Comparison of ENCODE assay signal across 10 mouse cellular contexts in the genomic region with DNA sequence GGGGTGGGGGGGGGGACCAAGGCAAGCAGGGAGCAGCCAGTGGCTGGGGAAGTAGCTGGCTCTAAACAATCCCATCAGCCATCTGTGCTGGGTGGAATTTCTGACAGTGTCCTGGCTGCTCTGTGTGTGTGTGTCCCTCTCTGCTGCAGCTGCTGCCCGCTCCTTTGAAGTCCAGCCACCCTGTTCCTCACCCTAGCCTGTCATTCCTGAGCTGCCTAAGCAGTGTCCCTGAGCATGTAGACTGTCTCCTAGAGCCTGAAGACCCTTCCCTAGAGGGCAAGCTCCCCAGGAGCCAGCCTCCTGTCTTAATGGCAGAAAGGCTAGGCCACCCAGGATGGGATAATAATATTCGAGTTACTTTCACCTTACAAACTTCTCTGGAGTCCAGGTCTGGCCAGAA. TPM values are rescaled to one million over a fixed set of nuclear protein-coding genes. Genes with fewer than 3 reads are reported as not detected.
DNase-seq lines count a peak whose midpoint lies in the region; ATAC-seq lines count a peak whose summit lies in the region.
"Had no signal": no experiment of that assay in that cellular context is flagged by ENCODE, and none has a peak within 500 bp of the region (broad histone marks: within the 10 kb centered on the region; RNA-seq: fewer than 3 reads in every experiment).

No protein-coding gene starts in this region.

- H3K4me3 ChIP-seq in forebrain, embryonic 10.5 days, result no peak overlapping the region
- H3K4me3 ChIP-seq in forebrain, embryonic 15.5 days, result no peak overlapping the region
- no peak overlapping the region for H3K4me3 ChIP-seq in lung, embryonic 16.5 days (ENCODE audit: low read length)
- no peak overlapping the region for H3K4me3 ChIP-seq in heart, embryonic 16.5 days (ENCODE audit: low read length)
- H3K4me3 ChIP-seq in neural tube, embryonic 13.5 days, result no peak overlapping the region
- H3K4me3 ChIP-seq in liver, embryonic 12.5 days, result no peak overlapping the region
- H3K4me3 ChIP-seq: liver, embryonic 13.5 days had no signal

- H3K4me2 ChIP-seq in forebrain, embryonic 15.5 days (replicated peaks), result no peak overlapping the region
- H3K4me2 ChIP-seq in lung, embryonic 16.5 days (ENCODE audit: low read depth, low read length), result no peak overlapping the region
- H3K4me2 ChIP-seq in heart, embryonic 16.5 days (ENCODE audit: low read depth, low read length), result no peak overlapping the region
- no peak overlapping the region for H3K4me2 ChIP-seq in neural tube, embryonic 13.5 days
- no peak overlapping the region for H3K4me2 ChIP-seq in liver, embryonic 12.5 days
- H3K4me2 ChIP-seq: liver, embryonic 13.5 days had no signal

- H3K27me3 ChIP-seq in forebrain, embryonic 10.5 days (ENCODE audit: poor library complexity, severe bottlenecking), result peaks cover 14% of the 10 kb centered on the region; the same call in 1 of the 2 replicates
- no peaks in the 10 kb centered on the region for H3K27me3 ChIP-seq in forebrain, embryonic 15.5 days
- H3K27me3 ChIP-seq in lung, embryonic 16.5 days (ENCODE audit: control insufficient read depth, insufficient read depth, low read depth, low read length), result no peaks in the 10 kb centered on the region
- H3K27me3 ChIP-seq in heart, embryonic 16.5 days (ENCODE audit: control insufficient read depth, insufficient read depth, low read length), result no peaks in the 10 kb centered on the region
- H3K27me3 ChIP-seq in neural tube, embryonic 13.5 days, result no peaks in the 10 kb centered on the region
- peaks cover 26% of the 10 kb centered on the region; the same call in 1 of the 2 replicates for H3K27me3 ChIP-seq in liver, embryonic 12.5 days (replicated peaks)

- H3K9ac ChIP-seq in forebrain, embryonic 15.5 days (replicated peaks), result no peak overlapping the region
- H3K9ac ChIP-seq in lung, embryonic 16.5 days (ENCODE audit: low read length), result peak overlapping the region; percentile 5
- peak overlapping the region; percentile 55 for H3K9ac ChIP-seq in heart, embryonic 16.5 days (ENCODE audit: low read length)
- H3K9ac ChIP-seq in neural tube, embryonic 13.5 days, result peak overlapping the region; percentile 2; the same call in 1 of the 2 replicates
- no peak overlapping the region for H3K9ac ChIP-seq in liver, embryonic 12.5 days
- H3K9ac ChIP-seq: liver, embryonic 13.5 days had no signal

- H3K36me3 ChIP-seq in forebrain, embryonic 10.5 days (replicated peaks), result peaks cover 9% of the 10 kb centered on the region
- no peaks in the 10 kb centered on the region for H3K36me3 ChIP-seq in forebrain, embryonic 15.5 days
- no peaks in the 10 kb centered on the region for H3K36me3 ChIP-seq in lung, embryonic 16.5 days (ENCODE audit: control insufficient read depth, insufficient read depth, low read length)
- no peaks in the 10 kb centered on the region for H3K36me3 ChIP-seq in heart, embryonic 16.5 days (ENCODE audit: control insufficient read depth, insufficient read depth)
- no peaks in the 10 kb centered on the region for H3K36me3 ChIP-seq in neural tube, embryonic 13.5 days
- H3K36me3 ChIP-seq in liver, embryonic 12.5 days, result no peaks in the 10 kb centered on the region
- H3K36me3 ChIP-seq: liver, embryonic 13.5 days had no signal

- H3K27ac ChIP-seq in forebrain, embryonic 10.5 days, result peak overlapping the region; percentile 71
- H3K27ac ChIP-seq in forebrain, embryonic 15.5 days (replicated peaks), result no peak overlapping the region
- H3K27ac ChIP-seq in lung, embryonic 16.5 days (ENCODE audit: low read length), result peak overlapping the region; percentile 90
- peak overlapping the region; percentile 82 for H3K27ac ChIP-seq in heart, embryonic 16.5 days (ENCODE audit: low read length)
- peak overlapping the region; percentile 78 for H3K27ac ChIP-seq in neural tube, embryonic 13.5 days (replicated peaks)
- no peak overlapping the region for H3K27ac ChIP-seq in liver, embryonic 12.5 days
- H3K27ac ChIP-seq: liver, embryonic 13.5 days had no signal

- peaks cover 92% of the 10 kb centered on the region for H3K4me1 ChIP-seq in forebrain, embryonic 10.5 days
- peaks cover 41% of the 10 kb centered on the region for H3K4me1 ChIP-seq in forebrain, embryonic 15.5 days
- H3K4me1 ChIP-seq in lung, embryonic 16.5 days (replicated peaks; ENCODE audit: control insufficient read depth, insufficient read depth, low read length), result peaks cover 81% of the 10 kb centered on the region
- H3K4me1 ChIP-seq in heart, embryonic 16.5 days (ENCODE audit: control insufficient read depth, insufficient read depth, low read length), result peaks cover 74% of the 10 kb centered on the region
- peaks cover 92% of the 10 kb centered on the region for H3K4me1 ChIP-seq in neural tube, embryonic 13.5 days (replicated peaks)
- peaks cover 33% of the 10 kb centered on the region for H3K4me1 ChIP-seq in liver, embryonic 12.5 days

- no peaks in the 10 kb centered on the region for H3K9me3 ChIP-seq in forebrain, embryonic 10.5 days
- no peaks in the 10 kb centered on the region for H3K9me3 ChIP-seq in forebrain, embryonic 15.5 days
- no peaks in the 10 kb centered on the region for H3K9me3 ChIP-seq in lung, embryonic 16.5 days (ENCODE audit: control insufficient read depth, low read length)
- no peaks in the 10 kb centered on the region for H3K9me3 ChIP-seq in heart, embryonic 16.5 days (replicated peaks; ENCODE audit: control insufficient read depth, low read length)
- no peaks in the 10 kb centered on the region for H3K9me3 ChIP-seq in neural tube, embryonic 13.5 days
- no peaks in the 10 kb centered on the region for H3K9me3 ChIP-seq in liver, embryonic 12.5 days (replicated peaks)
- H3K9me3 ChIP-seq: liver, embryonic 13.5 days had no signal

- WGBS in forebrain, embryonic 10.5 days, result 51% methylated on average over 2 of the region's 2 CpGs
- 51% methylated on average over 2 of the region's 2 CpGs for WGBS in forebrain, embryonic 15.5 days
- 28% methylated on average over 2 of the region's 2 CpGs for WGBS in lung, embryonic 16.5 days
- WGBS in heart, embryonic 16.5 days, result 35% methylated on average over 2 of the region's 2 CpGs
- 37% methylated on average over 2 of the region's 2 CpGs for WGBS in neural tube, embryonic 13.5 days
- WGBS in liver, embryonic 12.5 days (ENCODE audit: insufficient replicate concordance), result 63% methylated on average over 2 of the region's 2 CpGs

- no peak for ATAC-seq in forebrain, embryonic 15.5 days (replicated peaks)
- ATAC-seq in lung, embryonic 16.5 days (ENCODE audit: low read depth), result peak; percentile 56
- ATAC-seq in heart, embryonic 16.5 days (replicated peaks; ENCODE audit: extremely low read depth, insufficient read depth, low FRiP score), result no peak
- no peak for ATAC-seq in neural tube, embryonic 13.5 days (ENCODE audit: low read depth)
- ATAC-seq in liver, embryonic 12.5 days, result no peak

- no peak for DNase-seq in forebrain, embryonic 10.5 days (ENCODE audit: extremely low spot score, low spot score)
- DNase-seq in lung, adult 18-20 months, result no peak
- no peak for DNase-seq in layer of hippocampus, postnatal 25 days (ENCODE audit: extremely low spot score in 1 of 2, low spot score in 1 of 2)
- DNase-seq: adrenal gland, adult 2 months; liver, embryonic 13.5 days had no signal

RNA-seq across cellular contexts. Expression of a gene that starts 47.8 kb away (rescaled TPM):
- polyA plus RNA-seq in forebrain, embryonic 10.5 days (2016; fragmentation: Nextera tagmentation; extraction: Ambion mirVana), result 65.5 and 72.6 TPM in 2 replicates
- 67.0 and 68.1 TPM in 2 replicates for polyA plus RNA-seq in forebrain, embryonic 15.5 days (2015; fragmentation: Nextera tagmentation; extraction: Ambion mirVana)
- polyA plus RNA-seq in lung, embryonic 16.5 days (2015; fragmentation: Nextera tagmentation; extraction: Ambion mirVana), result 50.6 and 55.5 TPM in 2 replicates
- polyA plus RNA-seq in heart, embryonic 16.5 days (2015; fragmentation: Nextera tagmentation; extraction: Ambion mirVana), result 97.6 and 105 TPM in 2 replicates
- 64.2 and 69.4 TPM in 2 replicates for polyA plus RNA-seq in neural tube, embryonic 13.5 days (2015; fragmentation: Nextera tagmentation; extraction: Ambion mirVana)
- polyA plus RNA-seq in liver, embryonic 12.5 days (2016; fragmentation: Nextera tagmentation; extraction: Ambion mirVana), result 47.0 and 47.6 TPM in 2 replicates
- total RNA-seq in layer of hippocampus, postnatal 25 days (2021), result 10 to 100 TPM; 66.1 to 66.6 TPM

RNA-seq across cellular contexts. Expression of a gene that starts 58.5 kb away (rescaled TPM):
- polyA plus RNA-seq in forebrain, embryonic 10.5 days (2016; fragmentation: Nextera tagmentation; extraction: Ambion mirVana), result 20.0 and 24.9 TPM in 2 replicates
- 39.2 and 43.4 TPM in 2 replicates for polyA plus RNA-seq in forebrain, embryonic 15.5 days (2015; fragmentation: Nextera tagmentation; extraction: Ambion mirVana)
- 11.3 and 11.8 TPM in 2 replicates for polyA plus RNA-seq in lung, embryonic 16.5 days (2015; fragmentation: Nextera tagmentation; extraction: Ambion mirVana)
- 15.2 and 17.6 TPM in 2 replicates for polyA plus RNA-seq in heart, embryonic 16.5 days (2015; fragmentation: Nextera tagmentation; extraction: Ambion mirVana)
- polyA plus RNA-seq in neural tube, embryonic 13.5 days (2015; fragmentation: Nextera tagmentation; extraction: Ambion mirVana), result 51.3 and 59.1 TPM in 2 replicates
- polyA plus RNA-seq in liver, embryonic 12.5 days (2016; fragmentation: Nextera tagmentation; extraction: Ambion mirVana), result 3.4 and 4.6 TPM in 2 replicates
- 10 to 100 TPM; 26.0 to 33.3 TPM for total RNA-seq in layer of hippocampus, postnatal 25 days (2021)

Comparison
In these comparisons a context has a peak if more than half of its experiments do, and no peak if none do; other contexts are left out.
1. H3K27ac ChIP-seq: peak in forebrain, embryonic 10.5 days (single experiment), lung, embryonic 16.5 days (single experiment), heart, embryonic 16.5 days (single experiment) and neural tube, embryonic 13.5 days (single experiment); none in forebrain, embryonic 15.5 days (single experiment) and liver, embryonic 12.5 days (single experiment).
2. H3K9ac ChIP-seq: peak in lung, embryonic 16.5 days (single experiment), heart, embryonic 16.5 days (single experiment) and neural tube, embryonic 13.5 days (single experiment); none in forebrain, embryonic 15.5 days (single experiment) and liver, embryonic 12.5 days (single experiment).